Comparison of ENCODE assay signal across 12 mouse cellular contexts in genomic region chr5:73958096-73958495, GRCm38 (mm10).
"Had no signal": no experiment of that assay in that cellular context is flagged by ENCODE, and none has a peak within 500 bp of the region (broad histone marks: within the 10 kb centered on the region; RNA-seq: fewer than 3 reads in every experiment).

No protein-coding gene starts in this region.

- DNase-seq: lung, adult 18-20 months; lung, embryonic 14.5 days; lung, postnatal 10 days; lung, postnatal 4 days; midbrain, embryonic 14.5 days; retina, postnatal 1 day; right cerebral cortex, postnatal 25 days; spleen, adult 18-20 months; thymus, adult 18-20 months; thymus, postnatal 14 days; thymus, postnatal 36 days had no signal

- ATAC-seq: midbrain, embryonic 16.5 days had no signal
